Mouse (Mus musculus): ENCODE data around the gene Vmac.

The Vmac gene

DNA sequence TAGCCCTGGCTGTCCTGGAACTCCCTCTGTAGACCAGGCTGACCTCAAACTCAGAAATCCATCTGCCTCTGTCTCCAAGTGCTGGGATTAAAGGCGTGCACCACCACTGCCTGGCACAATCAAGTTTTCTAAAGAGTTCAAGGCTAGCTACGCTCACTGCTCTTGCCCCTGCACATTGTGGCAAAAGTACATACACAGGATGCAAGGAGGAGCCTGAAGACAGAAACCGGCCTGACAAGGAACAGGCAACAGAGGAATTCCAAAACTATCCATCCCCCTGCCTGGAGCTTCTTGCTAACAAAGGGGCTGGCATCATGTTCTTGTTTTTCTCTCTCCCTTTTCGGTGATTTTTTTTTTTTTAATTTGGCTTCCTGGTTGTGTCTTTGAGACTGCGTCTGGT lies 26.4 kb upstream of the Vmac start:
- intact Hi-C loops (cut with DNase I), result loop anchor here (10.0 kb wide), 1 partner anchor 199 kb away; no protein-coding TSS in a partner anchor

DNA sequence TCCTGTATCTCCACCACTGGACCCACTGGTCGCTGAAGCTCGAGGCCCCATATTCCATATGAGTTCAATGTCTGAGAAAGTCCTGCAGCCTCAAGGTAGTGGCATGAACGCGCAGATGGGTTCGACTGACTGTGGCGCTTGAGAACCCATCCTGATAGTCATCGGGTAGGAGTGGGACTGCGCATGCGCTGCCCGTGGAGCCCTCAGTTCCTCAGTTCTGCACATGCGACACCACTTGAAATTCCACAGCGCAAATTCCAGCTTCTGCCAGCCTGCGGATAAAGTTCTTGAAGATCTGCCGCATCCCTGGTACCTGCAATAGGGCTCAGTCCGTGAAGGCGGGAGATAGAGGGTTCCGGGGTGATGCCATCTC lies 23.0 kb upstream of the Vmac start:
- intact Hi-C loops (cut with DNase I), result loop anchor here (10.0 kb wide), 1 partner anchor 196 kb away; no protein-coding TSS in a partner anchor

DNA sequence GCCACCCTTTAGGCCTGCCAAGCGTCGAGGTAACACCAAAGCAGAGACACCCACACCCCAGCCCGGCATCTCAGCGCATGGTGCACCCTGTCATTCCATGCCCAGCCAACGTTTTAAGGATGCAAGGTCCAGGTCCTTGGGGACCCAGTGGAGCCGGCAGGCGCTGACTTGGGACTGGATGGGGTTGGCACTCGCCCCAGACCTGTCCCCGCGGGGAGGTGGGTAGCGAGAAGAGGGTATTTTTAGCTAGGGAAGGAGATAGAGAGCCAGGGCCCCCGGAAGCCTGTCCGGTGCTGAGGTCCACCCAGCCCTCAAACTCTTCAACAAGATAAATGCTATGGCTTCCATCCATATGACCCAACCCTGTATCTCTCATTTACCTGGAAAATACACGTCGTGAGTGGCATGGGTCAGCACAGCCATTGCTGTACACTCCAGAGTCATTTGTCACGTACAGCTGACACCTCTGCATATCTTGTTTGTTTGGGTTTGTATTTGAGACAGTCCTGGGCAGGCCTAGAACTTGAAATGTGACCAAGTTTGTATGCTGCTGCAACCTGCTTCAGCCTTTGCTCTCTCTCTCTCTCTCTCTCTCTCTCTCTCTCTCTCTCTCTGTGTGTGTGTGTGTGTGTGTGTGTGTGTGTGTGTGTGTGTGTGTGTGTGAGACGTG lies 22.4 kb upstream of the Vmac start:
- intact Hi-C loops (cut with DNase I), result loop anchor here (10.0 kb wide), 1 partner anchor 195 kb away; no protein-coding TSS in a partner anchor

DNA sequence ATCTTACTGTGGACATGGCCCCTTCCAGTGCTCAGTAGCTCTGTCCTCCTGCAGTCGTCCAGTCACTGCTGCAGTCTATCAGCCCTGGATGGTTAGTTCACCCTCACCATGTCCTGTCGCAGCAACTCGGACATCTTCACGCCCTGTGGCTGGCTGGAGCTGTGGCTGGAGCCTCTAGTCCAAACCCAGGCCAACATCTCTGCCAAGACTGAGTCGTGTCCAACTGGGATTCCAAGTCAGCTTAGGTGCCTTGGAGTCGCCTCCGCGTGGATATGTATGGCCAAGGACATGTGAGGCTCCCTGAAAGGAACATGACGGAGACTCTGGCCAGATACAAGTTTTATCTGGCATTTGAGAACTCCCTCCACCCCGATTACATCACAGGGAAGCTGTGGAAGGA lies 20.4 kb upstream of the Vmac start:
- intact Hi-C loops (cut with DNase I), result no loop called here

DNA sequence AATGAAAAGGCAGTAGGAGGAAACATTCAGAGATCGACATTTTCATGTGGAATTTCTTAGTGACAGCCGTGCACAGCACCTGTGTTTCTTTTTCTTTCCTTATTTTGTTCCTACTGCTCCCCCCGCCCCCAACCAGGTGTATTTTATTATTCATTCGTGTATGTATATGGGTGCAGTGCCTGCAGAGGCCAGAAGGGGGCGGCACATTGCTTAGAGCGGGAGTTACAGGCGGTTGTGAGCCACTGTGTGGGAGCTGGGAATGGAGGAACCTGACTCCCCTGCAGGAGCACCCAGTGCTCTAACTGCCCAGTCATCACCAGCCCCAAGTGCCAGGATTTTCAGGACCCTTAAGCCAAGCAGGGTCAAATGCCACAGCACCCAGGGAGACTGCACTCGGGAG lies 18.7 kb upstream of the Vmac start:
- intact Hi-C loops (cut with DNase I), result no loop called here

DNA sequence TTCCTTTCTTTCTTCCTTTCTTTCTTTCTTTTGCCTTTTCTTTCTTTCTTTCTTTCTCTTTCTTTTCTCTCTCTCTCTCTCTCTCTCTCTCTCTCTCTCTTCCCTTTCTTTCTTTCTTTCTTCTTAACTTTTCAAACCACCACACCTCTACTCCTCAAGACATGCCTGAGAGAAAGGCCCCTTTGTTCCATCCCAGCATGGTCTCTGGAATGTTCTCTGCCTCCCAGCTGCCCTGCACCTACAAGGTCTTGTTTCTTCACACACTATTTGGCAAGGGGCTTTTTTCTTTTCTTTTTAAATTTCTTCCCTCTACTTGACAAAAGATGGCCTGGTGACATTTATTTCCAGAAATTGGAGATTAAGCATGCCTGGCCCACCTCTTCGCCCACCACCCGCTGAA lies 11.8 kb upstream of the Vmac start:
- intact Hi-C loops (cut with DNase I), result no loop called here

DNA sequence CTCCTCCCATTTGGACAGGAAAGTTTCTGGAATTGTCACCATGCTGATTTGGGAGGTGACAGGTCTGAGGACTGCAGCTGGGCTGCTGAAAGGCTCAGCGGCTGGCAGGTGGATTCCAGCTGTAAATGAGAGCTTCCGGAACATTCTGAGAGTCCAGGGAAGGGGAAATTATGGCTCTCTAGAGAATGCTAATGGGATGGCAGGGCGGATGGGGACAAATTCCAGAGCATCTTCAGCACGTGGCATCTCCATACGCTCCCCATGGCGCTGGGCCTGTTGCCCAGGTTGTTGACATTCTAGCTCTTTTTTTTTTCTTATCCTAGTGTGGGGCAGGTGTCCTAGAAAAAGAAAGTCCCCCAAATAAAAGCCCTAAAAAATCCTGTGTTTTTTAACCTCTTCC lies 11.3 kb upstream of the Vmac start:
- intact Hi-C loops (cut with DNase I), result no loop called here

DNA sequence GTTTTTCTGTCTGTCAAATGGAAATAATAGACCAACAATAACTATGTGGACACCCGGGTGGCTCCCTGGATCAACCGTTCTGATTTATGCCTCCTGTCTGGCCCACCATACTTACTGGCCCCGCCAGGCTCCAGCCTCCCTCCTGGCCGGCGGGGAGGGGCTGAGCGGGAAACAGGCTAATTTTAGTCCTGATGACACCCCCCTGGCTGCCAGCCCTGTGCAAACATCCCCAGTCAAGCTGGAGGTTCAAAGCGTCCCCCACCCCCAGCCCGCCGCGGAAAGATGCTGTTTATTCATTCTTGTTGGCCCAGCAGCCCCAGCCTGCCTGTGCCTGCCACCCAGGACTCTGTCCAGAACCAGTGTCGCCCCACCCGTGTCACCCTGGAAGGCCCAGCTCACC lies 10.3 kb upstream of the Vmac start:
- intact Hi-C loops (cut with DNase I), result no loop called here

DNA sequence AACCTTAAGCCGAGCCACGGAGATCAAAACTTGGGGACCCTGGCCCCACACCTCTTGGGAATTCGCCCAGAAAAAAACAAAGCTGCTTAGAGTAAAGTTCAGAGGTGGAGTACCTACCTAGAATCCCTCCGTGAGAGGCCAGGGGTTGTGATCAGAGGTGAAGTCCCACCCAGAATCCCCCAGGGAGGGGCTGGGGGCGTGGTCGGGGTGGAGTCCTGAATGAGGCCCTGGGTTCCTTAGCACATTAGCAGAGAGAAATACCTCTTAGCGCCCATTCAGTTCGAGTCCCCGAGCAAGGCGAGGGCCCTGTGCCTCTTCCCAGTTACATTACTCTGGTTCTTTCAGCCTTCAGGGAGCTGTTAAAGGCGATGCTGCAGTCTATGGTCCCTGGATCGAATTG lies 9.8 kb upstream of the Vmac start:
- intact Hi-C loops (cut with DNase I), result no loop called here

DNA sequence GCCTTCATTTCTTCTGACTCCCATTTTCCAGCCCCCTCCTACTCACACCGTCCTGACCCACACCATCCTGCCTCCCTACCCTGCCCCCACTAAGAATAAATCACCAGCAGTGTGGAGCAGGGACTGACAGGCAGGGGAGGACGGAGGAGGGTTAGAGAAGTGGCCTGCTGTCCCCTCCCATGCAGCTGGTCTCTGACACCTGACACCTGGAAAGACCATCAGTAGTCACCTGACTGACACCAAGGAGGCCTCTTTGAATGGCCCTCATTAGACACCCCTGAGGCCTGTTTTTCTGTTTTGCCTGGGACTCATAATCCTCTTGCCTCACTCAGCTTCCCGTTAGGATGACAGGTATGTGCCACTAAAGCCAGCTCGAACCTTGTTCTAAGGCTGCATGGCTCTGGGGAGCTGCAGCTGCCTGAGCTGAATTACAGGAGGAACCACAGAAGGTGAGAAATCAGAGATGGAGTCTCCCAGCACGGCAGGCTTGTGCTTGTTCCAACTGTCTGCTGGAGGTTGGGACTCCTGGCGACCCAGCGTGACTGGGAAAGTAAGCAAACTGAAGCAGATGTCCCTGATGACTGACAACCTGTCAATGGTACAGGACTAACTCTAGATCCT lies 9.3 kb upstream of the Vmac start:
- intact Hi-C loops (cut with DNase I), result no loop called here

DNA sequence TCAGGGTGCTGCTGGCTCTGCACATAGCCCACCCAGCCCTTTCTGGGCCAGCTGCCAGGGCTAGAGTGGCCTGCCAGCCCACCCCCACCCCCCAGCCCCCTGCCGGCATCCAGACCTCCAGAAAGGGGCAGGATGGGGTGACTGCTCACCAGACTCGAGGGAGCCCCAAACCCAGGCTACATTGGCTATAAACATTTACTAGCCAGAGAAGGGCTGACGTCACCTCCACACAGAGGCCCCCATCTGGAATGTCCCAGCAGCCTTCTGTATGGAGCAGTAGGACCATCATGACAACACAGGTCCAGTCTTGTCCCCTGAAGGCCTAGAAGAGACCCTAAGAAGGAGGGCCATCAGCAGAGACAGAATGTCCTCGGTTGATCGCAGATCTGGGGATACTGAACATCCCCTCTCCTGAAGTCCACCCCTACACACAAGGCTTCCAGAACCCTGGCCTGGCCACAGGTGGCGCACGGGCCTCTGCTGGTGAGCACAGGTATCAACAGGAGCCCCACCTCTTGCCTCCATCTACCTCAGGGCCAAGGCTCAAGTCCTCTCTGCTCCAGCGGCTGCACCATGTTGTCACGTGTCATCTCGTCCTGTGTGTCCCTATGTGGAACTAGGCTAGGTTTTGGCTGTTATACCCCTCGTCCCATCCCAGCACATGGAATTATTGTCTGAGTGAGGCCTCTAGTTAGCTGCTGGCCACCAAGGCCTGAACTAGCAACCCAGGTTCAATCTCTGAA lies 5.8 kb upstream of the Vmac start:
- intact Hi-C loops (cut with DNase I), result no loop called here

DNA sequence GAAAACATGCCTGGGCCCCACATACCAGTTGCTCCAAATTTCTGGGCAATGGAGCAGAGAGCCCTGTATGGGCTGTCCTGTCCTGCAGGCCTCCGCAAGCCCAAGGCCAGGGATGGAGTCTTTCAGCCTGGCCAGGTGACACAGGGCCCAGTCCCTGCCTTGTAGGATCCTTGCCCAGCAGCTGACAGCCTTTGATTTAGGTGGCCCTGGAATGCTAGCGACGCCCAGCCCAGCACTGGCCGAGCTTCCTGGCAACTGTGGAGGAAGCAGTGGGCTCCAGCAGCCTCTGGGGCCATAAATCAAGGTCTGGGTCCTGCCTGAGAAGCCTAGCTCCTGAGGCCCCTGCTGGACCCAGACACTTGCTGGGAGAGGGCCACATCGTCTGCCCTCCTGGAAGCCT lies 4.6 kb upstream of the Vmac start:
- intact Hi-C loops (cut with DNase I), result no loop called here

DNA sequence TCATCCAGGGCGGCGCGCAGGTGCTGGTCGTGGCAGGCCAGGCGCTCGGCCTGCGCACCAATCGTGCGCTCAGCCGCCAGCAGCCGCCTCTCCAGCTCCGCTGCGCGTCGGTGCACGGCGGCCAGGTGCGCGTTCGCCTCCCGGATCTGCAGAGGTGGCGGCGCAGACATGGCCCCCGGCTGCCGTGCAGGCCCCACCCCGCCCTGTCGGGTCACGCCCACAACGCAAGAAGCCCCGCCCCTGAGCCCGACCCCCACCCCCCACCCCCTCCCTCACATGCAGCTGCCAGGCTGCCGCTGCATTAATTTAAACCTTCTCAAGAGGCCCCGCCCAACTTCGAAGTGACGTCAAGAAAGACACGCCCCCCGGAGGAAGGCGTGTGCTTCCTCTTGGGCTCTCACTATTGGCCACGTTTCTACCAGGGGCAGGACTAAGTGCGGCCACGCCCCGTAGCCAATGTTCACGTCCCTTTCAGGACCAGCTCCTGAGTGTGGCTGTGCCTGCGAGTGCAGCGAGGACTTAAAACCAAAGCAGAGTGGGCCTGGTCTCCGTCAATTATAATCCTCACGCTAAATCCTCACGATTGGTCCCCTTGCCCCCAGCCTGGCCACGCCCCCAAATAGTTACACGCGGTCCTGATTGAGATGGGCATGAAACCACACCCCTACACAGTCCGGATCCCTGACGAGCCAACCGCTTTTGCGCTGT lies 1.0 kb downstream of the Vmac start:
- intact Hi-C loops (cut with DNase I), result loop anchor here (5.0 kb wide), 1 partner anchor 40 kb away; the partner anchor contains the start of gene Nrtn

DNA sequence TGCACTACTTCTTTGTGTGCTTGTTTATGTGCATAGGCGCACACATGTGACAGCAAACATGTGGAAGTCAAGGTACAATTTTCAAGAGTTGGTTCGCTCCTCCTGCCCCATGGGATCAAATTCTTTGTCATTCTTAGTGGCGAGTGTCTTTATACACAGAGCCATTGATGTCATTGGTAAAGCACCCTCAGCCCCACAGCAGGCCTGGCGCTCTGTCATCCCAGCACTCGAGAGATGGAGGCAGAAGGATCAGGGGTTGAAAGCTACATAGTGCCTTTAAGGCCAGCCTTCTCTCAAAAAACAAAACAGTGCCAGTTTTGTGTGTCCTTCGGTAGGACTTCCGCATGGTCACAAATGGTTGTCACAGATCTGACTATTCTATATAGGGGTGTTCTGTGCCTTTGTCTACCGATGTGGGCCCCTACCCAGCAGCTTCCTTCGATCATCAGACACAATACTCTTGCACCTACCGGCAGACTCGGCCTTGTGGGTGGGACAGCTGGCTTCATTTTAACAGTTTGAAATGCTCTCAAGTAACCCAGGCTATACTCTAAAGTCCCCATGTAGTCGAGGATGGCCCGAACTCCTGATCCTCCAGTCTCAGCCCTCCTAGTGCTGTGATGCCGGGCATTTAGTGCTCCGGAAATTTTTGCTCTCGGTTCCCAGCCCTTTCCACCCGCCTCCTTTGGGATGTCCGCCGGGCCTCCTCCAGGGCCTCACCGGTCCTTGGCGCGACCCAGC lies 1.7 kb downstream of the Vmac start:
- intact Hi-C loops (cut with DNase I), result loop anchor here (5.0 kb wide), 1 partner anchor 41 kb away; the partner anchor contains the start of gene Nrtn

DNA sequence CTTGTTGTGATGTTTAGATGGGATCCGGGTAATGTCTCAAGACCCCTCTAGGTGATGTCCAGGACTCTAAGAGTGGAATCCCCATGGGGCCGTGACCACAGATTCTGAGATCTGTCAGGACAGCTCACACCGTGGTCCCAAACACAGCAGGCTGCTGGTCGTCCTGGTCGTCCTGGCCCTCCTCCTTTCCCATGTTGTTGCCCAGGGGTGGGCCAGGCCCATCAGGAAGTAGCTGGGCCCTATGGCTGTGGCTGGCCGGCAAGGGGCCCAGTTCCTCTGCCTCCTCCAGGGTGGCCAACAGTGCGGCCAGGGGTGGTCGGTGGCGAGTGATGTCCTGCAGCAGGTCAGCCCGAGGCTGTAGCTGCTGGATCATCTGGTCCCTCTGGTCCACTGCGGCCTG lies 2.5 kb downstream of the Vmac start:
- intact Hi-C loops (cut with DNase I), result loop anchor here (5.0 kb wide), 1 partner anchor 42 kb away; the partner anchor contains the start of gene Nrtn

DNA sequence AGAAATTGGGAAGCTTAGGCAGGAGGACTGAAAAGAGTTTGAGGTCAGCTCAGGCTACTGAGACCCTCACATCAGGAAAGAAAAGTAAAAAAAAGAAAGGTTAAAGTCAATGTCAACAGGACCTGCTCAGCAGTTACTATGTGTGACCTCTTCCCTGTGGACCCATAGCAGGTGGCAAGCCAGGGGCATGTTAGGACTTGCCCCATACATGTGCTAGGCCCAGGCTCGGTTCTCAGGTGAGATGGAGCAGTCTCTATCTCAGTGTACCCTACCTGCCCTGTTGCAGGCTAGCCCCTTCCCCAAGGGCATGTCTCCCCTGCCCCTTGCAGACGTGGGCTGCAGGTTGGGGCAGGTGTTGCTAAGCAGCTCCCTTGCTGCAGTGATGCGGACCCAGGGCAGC lies 8.1 kb downstream of the Vmac start:
- intact Hi-C loops (cut with DNase I), result loop anchor here (5.0 kb wide), 1 partner anchor 32 kb away; no protein-coding TSS in a partner anchor

DNA sequence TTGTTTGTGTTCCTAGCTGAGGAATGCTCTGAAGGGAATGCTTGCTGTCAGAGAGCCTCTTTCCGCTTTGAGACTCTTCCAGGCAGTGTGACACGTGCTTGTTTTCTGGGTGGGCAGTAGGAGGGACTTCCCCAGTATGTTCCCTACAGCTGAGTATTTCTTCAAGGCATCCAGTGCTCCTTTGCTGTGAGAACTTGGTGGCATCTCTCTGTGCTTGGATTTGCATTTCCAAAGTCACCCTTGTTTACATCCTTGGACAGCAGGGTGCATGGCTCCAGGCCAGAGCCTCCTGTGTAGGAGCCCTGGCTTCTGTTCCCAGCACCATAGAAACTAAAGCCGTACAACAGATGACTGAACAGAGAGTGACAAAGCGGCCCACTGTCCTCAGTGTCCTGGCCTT lies 9.1 kb downstream of the Vmac start:
- intact Hi-C loops (cut with DNase I), result no loop called here

DNA sequence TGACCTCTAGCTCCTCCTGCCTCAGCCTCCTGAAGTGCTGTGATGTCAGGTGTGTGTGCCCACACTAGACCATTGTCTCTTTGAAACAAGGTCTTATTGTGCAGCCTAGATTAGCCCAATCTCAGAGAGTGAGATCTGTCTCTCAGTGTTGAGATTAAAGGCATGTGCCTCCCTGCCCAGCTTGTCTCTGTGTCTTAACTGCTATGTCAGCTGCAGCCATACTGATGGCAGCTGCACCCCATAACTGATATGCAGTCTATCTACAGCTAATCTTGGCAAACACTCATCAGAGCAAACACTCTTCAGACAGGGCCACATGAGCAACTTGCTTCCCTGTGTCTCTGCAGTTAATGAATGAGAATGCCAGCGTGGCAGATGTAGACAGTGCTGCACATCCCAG lies 11.3 kb downstream of the Vmac start:
- intact Hi-C loops (cut with DNase I), result no loop called here

DNA sequence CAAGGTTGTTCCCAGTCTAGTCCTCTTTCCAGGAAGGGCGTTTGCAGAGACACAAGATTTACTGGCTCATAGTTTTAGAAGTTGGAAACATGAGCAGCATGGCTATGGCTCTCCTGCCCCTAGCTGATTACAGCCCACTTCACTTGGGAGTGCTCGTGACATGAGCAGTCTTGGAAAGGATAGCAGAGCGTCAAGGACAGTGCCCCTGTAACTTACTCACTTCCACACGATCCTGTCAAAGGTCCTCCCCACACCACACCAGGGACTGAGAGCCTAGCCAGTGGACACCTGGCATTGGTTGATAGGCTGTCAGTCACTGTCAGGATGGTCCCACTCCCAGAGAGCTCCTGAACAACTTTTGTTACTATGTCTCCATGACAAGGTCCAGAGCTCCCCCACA lies 14.8 kb downstream of the Vmac start:
- intact Hi-C loops (cut with DNase I), result no loop called here

DNA sequence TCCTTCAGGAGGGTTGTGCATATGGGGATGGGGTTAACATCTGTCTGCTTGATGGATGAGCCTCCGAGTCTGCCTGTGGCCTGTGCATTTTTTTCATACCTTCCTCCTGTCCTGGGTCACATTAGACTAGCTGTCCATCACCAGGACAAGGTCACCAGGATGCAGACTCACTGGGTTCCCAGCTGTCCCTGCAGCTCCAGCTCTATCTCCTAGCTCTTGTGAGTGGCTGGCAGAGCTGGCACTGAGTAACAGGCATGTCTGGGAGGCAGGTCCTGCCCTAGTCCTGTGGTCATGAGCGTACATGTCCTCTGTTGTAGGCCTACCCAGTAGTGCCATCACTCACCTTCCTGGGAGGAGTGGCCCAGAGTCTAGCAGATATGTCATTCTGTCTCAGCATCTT lies 17.4 kb downstream of the Vmac start:
- intact Hi-C loops (cut with DNase I), result no loop called here

DNA sequence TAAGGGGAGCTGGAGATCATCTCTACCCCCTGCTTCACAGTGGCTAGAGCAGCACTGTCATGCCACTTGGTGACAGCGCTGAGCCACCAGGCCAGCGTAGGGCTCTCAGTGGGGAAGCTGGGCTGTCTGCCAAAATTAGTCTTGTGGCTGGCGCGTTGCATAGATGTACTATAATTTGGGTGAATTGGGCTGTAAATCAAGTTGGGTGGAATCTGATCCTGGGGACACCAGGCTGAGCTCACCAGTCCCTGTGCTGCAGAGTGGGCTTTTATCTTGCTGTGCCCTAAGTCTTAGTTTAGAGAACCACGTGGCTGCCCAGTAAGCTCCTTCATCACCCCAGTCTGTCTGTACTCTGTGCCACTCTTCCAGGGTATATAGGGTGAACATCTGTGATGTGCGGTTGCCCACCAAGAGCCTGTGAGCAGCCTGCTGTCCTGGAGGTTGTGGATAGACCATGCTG lies 23.9 kb downstream of the Vmac start:
- intact Hi-C loops (cut with DNase I), result no loop called here
